Mouse (Mus musculus) hindbrain, embryonic 12.5 days (tissue): ENCODE results near the gene Gm29133. TPM values are rescaled to one million over a fixed set of nuclear protein-coding genes. Genes with fewer than 3 reads are reported as not detected.

Source experiments
- ATAC-seq: fragments of 200-750 bp; cut with Nextera tagmentation; 2 replicates; pipeline ENCODE4 v1.8.0; 2017; ENCODE audit warnings: moderate TSS enrichment; ENCODE audit not compliant: low FRiP score
- H3K27ac ChIP-seq: fragments of 300-500 bp; sonication (generic); 2 replicates; pipeline ENCODE4 v1.5.1; 2016; ENCODE audit warnings: mild to moderate bottlenecking
- H3K27me3 ChIP-seq: fragments of 300-500 bp; sonication (generic); 2 replicates; pipeline ENCODE4 v1.6.1; 2016; ENCODE audit warnings: mild to moderate bottlenecking
- H3K36me3 ChIP-seq: fragments of 300-500 bp; sonication (generic); 2 replicates; pipeline ENCODE4 v1.6.1; 2016; ENCODE audit warnings: mild to moderate bottlenecking
- H3K4me1 ChIP-seq: fragments of 300-500 bp; sonication (generic); 2 replicates; pipeline ENCODE4 v1.6.1; 2016
- H3K4me2 ChIP-seq: fragments of 300-500 bp; sonication (generic); replicated peaks from 2 replicates; pipeline ENCODE4 v1.6.1; 2016; ENCODE audit warnings: mild to moderate bottlenecking
- H3K4me3 ChIP-seq: fragments of 300-500 bp; sonication (generic); 2 replicates; pipeline ENCODE4 v1.5.1; 2016; ENCODE audit warnings: mild to moderate bottlenecking
- H3K9ac ChIP-seq: fragments of 300-500 bp; sonication (generic); 2 replicates; pipeline ENCODE4 v1.6.1; 2016; ENCODE audit warnings: mild to moderate bottlenecking, moderate library complexity
- H3K9me3 ChIP-seq: fragments of 300-500 bp; sonication (generic); replicated peaks from 2 replicates; pipeline ENCODE4 v1.6.1; 2016; ENCODE audit warnings: mild to moderate bottlenecking
- WGBS: fragments of 180-500 bp; shearing (Covaris S2); methylation state at CpG from one replicate; pipeline ENCODE4 v1.1.7; 2016; 5-methylcytosine and 5-hydroxymethylcytosine counted together
- polyA plus RNA-seq: library from polyadenylated mRNA; unstranded; fragments of >200 nt; fragmentation: Nextera tagmentation; extraction: Ambion mirVana; gene quantifications from 2 replicates; pipeline ENCODE4 v1.2.1, GENCODE M21; 2016

Gm29133 gene
- polyA plus RNA-seq: not detected in 2 replicates

DNA sequence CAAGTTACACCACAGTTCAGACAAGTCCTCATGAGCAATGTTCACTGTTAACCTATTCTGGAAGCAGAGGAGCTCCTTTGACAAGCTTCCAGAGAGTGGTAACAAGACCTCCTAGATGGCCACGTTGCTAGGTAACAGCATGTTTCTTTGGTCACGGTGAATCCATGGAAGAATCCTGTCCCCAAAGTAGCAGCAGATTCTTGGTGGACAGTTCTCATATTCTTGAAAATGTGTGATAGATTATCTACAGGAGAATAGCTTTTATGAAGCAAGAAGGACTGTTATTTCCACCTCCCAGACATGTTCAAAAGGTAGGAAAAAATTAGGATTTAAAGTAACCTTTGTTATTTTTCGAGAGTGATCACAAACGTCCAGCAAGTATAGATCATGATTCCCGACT lies at the start of gene Gm29133:
TSS of gene Gm29133 (plus strand) at position 301 of the 400 bp plus-strand sequence.
- no peak within 1 kb of the TSS for H3K4me3 ChIP-seq
- ATAC-seq: no peak

GRCm38 (mm10) chr3:75699088-75699487 lies 48.9 kb upstream of the Gm29133 start:
- Histone ChIP-seq H3K9me3 (no peaks in the 10 kb centered on the region), H3K36me3 (no peaks in the 10 kb centered on the region), H3K27me3 (no peaks in the 10 kb centered on the region), H3K27ac (no peak overlapping the region), H3K4me3 (no peak overlapping the region), H3K4me1 (no peaks in the 10 kb centered on the region), H3K4me2 (no peak overlapping the region), H3K9ac (no peak overlapping the region)
- WGBS: 98% methylated on average over 3 of the region's 3 CpGs
- ATAC-seq: no peak

More for the DNA sequence above, at the start of gene Gm29133:
- Histone ChIP-seq H3K4me1 (no peaks in the 10 kb centered on the region), H3K4me2 (no peak within 1 kb of the TSS), H3K36me3 (no peaks in the 10 kb centered on the region), H3K9me3 (no peaks in the 10 kb centered on the region), H3K9ac (no peak within 1 kb of the TSS), H3K27me3 (no peaks in the 10 kb centered on the region), H3K27ac (no peak within 1 kb of the TSS)
- 48% methylated on average over 5 of the region's 5 CpGs for WGBS

GRCm38 (mm10) chr3:75701336-75701735 lies 46.7 kb upstream of the Gm29133 start:
- Histone ChIP-seq H3K4me1 (no peaks in the 10 kb centered on the region), H3K36me3 (no peaks in the 10 kb centered on the region), H3K9me3 (no peaks in the 10 kb centered on the region), H3K4me2 (no peak overlapping the region), H3K4me3 (no peak overlapping the region), H3K27ac (no peak overlapping the region), H3K27me3 (no peaks in the 10 kb centered on the region), H3K9ac (no peak overlapping the region)
- 77% methylated on average over 3 of the region's 3 CpGs for WGBS
- ATAC-seq: no peak

DNA sequence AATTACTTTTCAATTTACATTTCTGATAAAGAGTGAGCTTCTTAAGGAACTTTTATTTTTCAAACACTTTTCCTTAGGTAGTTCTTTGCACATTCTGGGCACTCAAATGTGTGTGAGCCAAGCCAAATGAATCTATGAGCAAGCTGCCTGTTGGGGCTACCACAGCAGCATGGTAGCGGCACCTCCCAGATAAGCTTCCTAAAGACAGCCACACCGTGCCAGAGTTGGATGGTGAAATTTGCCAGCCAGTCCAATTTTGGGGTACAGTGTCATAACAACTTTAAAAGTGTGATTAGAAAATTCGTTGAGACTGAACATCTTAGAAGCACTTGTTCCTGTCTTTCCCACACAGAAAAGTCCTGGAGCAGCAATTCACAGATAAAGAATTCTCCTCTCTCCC lies 41.5 kb upstream of the Gm29133 start:
- no peak overlapping the region for H3K4me2 ChIP-seq
- no peak overlapping the region for H3K9ac ChIP-seq
- ATAC-seq: no peak
- no peak overlapping the region for H3K4me3 ChIP-seq
- H3K9me3 ChIP-seq: no peaks in the 10 kb centered on the region
- no peak overlapping the region for H3K27ac ChIP-seq
- H3K4me1 ChIP-seq: no peaks in the 10 kb centered on the region
- WGBS: 78% methylated on average over 3 of the region's 3 CpGs
- no peaks in the 10 kb centered on the region for H3K36me3 ChIP-seq
- H3K27me3 ChIP-seq: no peaks in the 10 kb centered on the region

GRCm38 (mm10) chr3:75713678-75714295 lies 34.2 kb upstream of the Gm29133 start:
- Histone ChIP-seq H3K9ac (no peak overlapping the region), H3K27ac (no peak overlapping the region), H3K27me3 (no peaks in the 10 kb centered on the region), H3K4me2 (no peak overlapping the region), H3K4me1 (no peaks in the 10 kb centered on the region), H3K4me3 (no peak overlapping the region), H3K9me3 (no peaks in the 10 kb centered on the region), H3K36me3 (no peaks in the 10 kb centered on the region)
- 71% methylated on average over 3 of the region's 3 CpGs for WGBS
- no peak for ATAC-seq

DNA sequence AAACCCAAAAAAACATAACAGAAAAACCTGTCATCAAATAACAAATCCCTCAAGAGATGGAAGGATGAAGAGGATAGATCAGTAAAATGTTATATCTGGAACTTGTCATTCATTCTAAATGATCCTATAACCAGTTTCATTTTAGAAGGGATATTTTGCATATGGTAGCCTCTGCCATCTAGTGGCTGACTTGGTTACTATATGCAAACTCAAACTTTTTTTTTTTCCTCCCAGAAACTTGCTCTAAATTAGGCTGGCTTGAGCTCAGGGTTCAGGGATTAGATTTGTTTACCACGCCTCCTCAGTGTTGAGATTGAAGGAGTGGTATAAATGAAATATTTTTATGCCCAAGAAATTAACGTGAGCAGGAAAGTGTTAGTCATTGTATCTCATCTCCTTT lies 27.3 kb upstream of the Gm29133 start:
- Histone ChIP-seq H3K36me3 (no peaks in the 10 kb centered on the region), H3K4me1 (no peaks in the 10 kb centered on the region), H3K27ac (no peak overlapping the region), H3K9me3 (no peaks in the 10 kb centered on the region), H3K4me3 (no peak overlapping the region), H3K4me2 (no peak overlapping the region), H3K9ac (no peak overlapping the region), H3K27me3 (no peaks in the 10 kb centered on the region)
- no peak for ATAC-seq
- 22% methylated on average over 2 of the region's 2 CpGs for WGBS

- H3K4me1 ChIP-seq: no peaks in the 10 kb centered on the region
- H3K9me3 ChIP-seq: no peaks in the 10 kb centered on the region
- 85% methylated on average over 3 of the region's 3 CpGs for WGBS
- no peak for ATAC-seq
- no peak overlapping the region for H3K27ac ChIP-seq
- no peak overlapping the region for H3K9ac ChIP-seq
- H3K4me2 ChIP-seq: no peak overlapping the region
- H3K36me3 ChIP-seq: no peaks in the 10 kb centered on the region
- H3K4me3 ChIP-seq: no peak overlapping the region
- no peaks in the 10 kb centered on the region for H3K27me3 ChIP-seq
These were observed 16.9 kb upstream of the Gm29133 start for GRCm38 (mm10) chr3:75730982-75731600.

GRCm38 (mm10) chr3:75743664-75744437 lies 4.1 kb upstream of the Gm29133 start:
- Histone ChIP-seq H3K27ac (no peak overlapping the region), H3K9ac (no peak overlapping the region), H3K4me1 (no peaks in the 10 kb centered on the region), H3K4me3 (no peak overlapping the region), H3K27me3 (no peaks in the 10 kb centered on the region), H3K9me3 (no peaks in the 10 kb centered on the region), H3K4me2 (no peak overlapping the region), H3K36me3 (no peaks in the 10 kb centered on the region)
- 86% methylated on average over 4 of the region's 4 CpGs for WGBS
- no peak for ATAC-seq

DNA sequence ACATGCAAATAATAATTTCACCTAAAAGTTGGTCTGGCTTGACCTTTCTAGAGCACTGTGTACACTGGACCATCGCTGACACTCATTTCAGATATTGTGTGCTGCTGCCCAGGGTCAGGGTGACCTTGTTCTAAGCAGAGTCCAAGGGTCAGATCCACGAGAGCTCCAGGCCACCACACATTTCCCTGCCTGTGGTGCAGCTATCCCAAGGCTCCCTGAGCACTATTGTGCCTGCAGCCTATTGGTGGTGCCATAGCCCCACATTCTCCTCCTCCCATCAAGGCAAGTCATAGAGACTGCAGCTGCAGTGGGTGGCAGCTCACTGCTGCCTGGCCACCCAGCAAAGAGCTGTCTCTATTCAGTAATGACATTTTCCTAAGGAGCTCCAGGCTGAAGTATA lies 2.7 kb upstream of the Gm29133 start:
- H3K27ac ChIP-seq: no peak overlapping the region
- H3K4me3 ChIP-seq: no peak overlapping the region
- no peaks in the 10 kb centered on the region for H3K9me3 ChIP-seq
- ATAC-seq: no peak
- H3K27me3 ChIP-seq: no peaks in the 10 kb centered on the region
- H3K36me3 ChIP-seq: no peaks in the 10 kb centered on the region
- no peak overlapping the region for H3K9ac ChIP-seq
- 65% methylated on average over 2 of the region's 2 CpGs for WGBS
- H3K4me2 ChIP-seq: no peak overlapping the region
- no peaks in the 10 kb centered on the region for H3K4me1 ChIP-seq

GRCm38 (mm10) chr3:75763351-75763750 lies 15.4 kb downstream of the Gm29133 start:
- no peaks in the 10 kb centered on the region for H3K36me3 ChIP-seq
- no peak overlapping the region for H3K9ac ChIP-seq
- 60% methylated on average over 2 of the region's 2 CpGs for WGBS
- H3K9me3 ChIP-seq: no peaks in the 10 kb centered on the region
- H3K4me2 ChIP-seq: no peak overlapping the region
- ATAC-seq: no peak
- no peaks in the 10 kb centered on the region for H3K27me3 ChIP-seq
- H3K4me3 ChIP-seq: no peak overlapping the region
- H3K4me1 ChIP-seq: no peaks in the 10 kb centered on the region
- no peak overlapping the region for H3K27ac ChIP-seq

- no peak for ATAC-seq
- no peak overlapping the region for H3K9ac ChIP-seq
- H3K4me3 ChIP-seq: no peak overlapping the region
- H3K36me3 ChIP-seq: no peaks in the 10 kb centered on the region
- no peaks in the 10 kb centered on the region for H3K27me3 ChIP-seq
- H3K27ac ChIP-seq: no peak overlapping the region
- no peak overlapping the region for H3K4me2 ChIP-seq
- no peaks in the 10 kb centered on the region for H3K9me3 ChIP-seq
- WGBS: 86% methylated on average over 2 of the region's 2 CpGs
- no peaks in the 10 kb centered on the region for H3K4me1 ChIP-seq
These were observed 26.3 kb downstream of the Gm29133 start for GRCm38 (mm10) chr3:75774253-75774652.

GRCm38 (mm10) chr3:75808001-75808400 lies 60.0 kb downstream of the Gm29133 start:
- Histone ChIP-seq H3K4me2 (no peak overlapping the region), H3K27ac (no peak overlapping the region), H3K9ac (no peak overlapping the region), H3K36me3 (no peaks in the 10 kb centered on the region), H3K9me3 (no peaks in the 10 kb centered on the region), H3K4me3 (no peak overlapping the region), H3K4me1 (no peaks in the 10 kb centered on the region), H3K27me3 (no peaks in the 10 kb centered on the region)
- ATAC-seq: no peak
